Mouse (Mus musculus) E14TG2a.4 (cell line): ENCODE measurements around the gene Nfib.

Experiments used
- H3K27me3 ChIP-seq: 2 replicates; pipeline ENCODE4 v1.6.1; 2014; ENCODE audit warnings: low read length, control low read depth; ENCODE audit not compliant: insufficient read depth
- H3K36me3 ChIP-seq: 2 replicates; pipeline ENCODE4 v1.6.1; 2014; ENCODE audit warnings: low read length, control low read depth; ENCODE audit not compliant: insufficient read depth
- H3K4me1 ChIP-seq: replicated peaks from 2 replicates; pipeline ENCODE4 v1.6.1; 2014; ENCODE audit warnings: low read depth, low read length, control low read depth
- H3K4me3 ChIP-seq: replicated peaks from 2 replicates; pipeline ENCODE4 v1.5.1; 2014; ENCODE audit warnings: mild to moderate bottlenecking, low read length
- H3K9me3 ChIP-seq: 2 replicates; pipeline ENCODE4 v1.6.1; 2014; ENCODE audit warnings: low read length, control low read depth
- CTCF ChIP-seq: conservative IDR thresholded peaks from 2 replicates; pipeline ENCODE4 v1.5.1; 2014; ENCODE audit warnings: low read length
- NANOG ChIP-seq: IDR thresholded peaks from 2 replicates; pipeline ENCODE4 v1.6.1; 2014; ENCODE audit warnings: borderline replicate concordance, low read length, mixed read lengths
- POU5F1 ChIP-seq: IDR thresholded peaks from 2 replicates; pipeline ENCODE4 v1.6.1; 2014; ENCODE audit warnings: low read length, borderline replicate concordance

Gene Nfib

GRCm38 (mm10) chr4:82502611-82503010 lies 202.9 kb downstream of the Nfib start:
- Histone ChIP-seq H3K4me3 (no peak overlapping the region), H3K36me3 (peaks cover 10% of the 10 kb centered on the region), H3K27me3 (no peaks in the 10 kb centered on the region), H3K9me3 (no peaks in the 10 kb centered on the region), H3K4me1 (peaks cover 45% of the 10 kb centered on the region)
- no peak for TF ChIP-seq POU5F1
- TF ChIP-seq NANOG: no peak
- no peak for TF ChIP-seq CTCF

- H3K27me3 ChIP-seq: no peaks in the 10 kb centered on the region
- H3K4me1 ChIP-seq: peaks cover 40% of the 10 kb centered on the region
- no peaks in the 10 kb centered on the region for H3K9me3 ChIP-seq
- H3K36me3 ChIP-seq: peaks cover 16% of the 10 kb centered on the region
- H3K4me3 ChIP-seq: no peak overlapping the region
- no peak for TF ChIP-seq NANOG
- no peak for TF ChIP-seq CTCF
- TF ChIP-seq POU5F1: no peak
Measured at GRCm38 (mm10) chr4:82502012-82502411, 203.5 kb downstream of the Nfib start.

GRCm38 (mm10) chr4:82500578-82501098 lies 204.9 kb downstream of the Nfib start:
- no peak for TF ChIP-seq POU5F1
- TF ChIP-seq NANOG: no peak
- TF ChIP-seq CTCF: no peak
- no peaks in the 10 kb centered on the region for H3K9me3 ChIP-seq
- H3K4me1 ChIP-seq: peaks cover 40% of the 10 kb centered on the region
- H3K4me3 ChIP-seq: no peak overlapping the region
- H3K36me3 ChIP-seq: peaks cover 25% of the 10 kb centered on the region
- H3K27me3 ChIP-seq: no peaks in the 10 kb centered on the region

- peaks cover 28% of the 10 kb centered on the region for H3K36me3 ChIP-seq
- H3K27me3 ChIP-seq: no peaks in the 10 kb centered on the region
- H3K9me3 ChIP-seq: no peaks in the 10 kb centered on the region
- no peak overlapping the region for H3K4me3 ChIP-seq
- peaks cover 40% of the 10 kb centered on the region for H3K4me1 ChIP-seq
- no peak for TF ChIP-seq CTCF
- TF ChIP-seq NANOG: no peak
- no peak for TF ChIP-seq POU5F1
Measured at GRCm38 (mm10) chr4:82499725-82500577, 205.6 kb downstream of the Nfib start.

GRCm38 (mm10) chr4:82499238-82499637 lies 206.3 kb downstream of the Nfib start:
- Histone ChIP-seq H3K4me1 (peaks cover 40% of the 10 kb centered on the region), H3K9me3 (no peaks in the 10 kb centered on the region), H3K4me3 (no peak overlapping the region), H3K36me3 (peaks cover 28% of the 10 kb centered on the region), H3K27me3 (no peaks in the 10 kb centered on the region)
- TF ChIP-seq CTCF (no peak), NANOG (no peak), POU5F1 (no peak)

GRCm38 (mm10) chr4:82497671-82498631 lies 207.6 kb downstream of the Nfib start:
- no peaks in the 10 kb centered on the region for H3K27me3 ChIP-seq
- no peaks in the 10 kb centered on the region for H3K9me3 ChIP-seq
- TF ChIP-seq CTCF: no peak
- no peak for TF ChIP-seq NANOG
- no peak for TF ChIP-seq POU5F1
- peak overlapping the region; percentile 45 for H3K4me3 ChIP-seq
- H3K4me1 ChIP-seq: peaks cover 43% of the 10 kb centered on the region
- H3K36me3 ChIP-seq: peaks cover 33% of the 10 kb centered on the region

- Histone ChIP-seq H3K27me3 (no peaks in the 10 kb centered on the region), H3K9me3 (no peaks in the 10 kb centered on the region), H3K4me1 (peaks cover 42% of the 10 kb centered on the region), H3K36me3 (peaks cover 41% of the 10 kb centered on the region), H3K4me3 (no peak overlapping the region)
- TF ChIP-seq POU5F1 (no peak), NANOG (no peak), CTCF (no peak)
Measured at GRCm38 (mm10) chr4:82497141-82497566, 208.4 kb downstream of the Nfib start.

- no peaks in the 10 kb centered on the region for H3K9me3 ChIP-seq
- no peak overlapping the region for H3K4me3 ChIP-seq
- no peak for TF ChIP-seq POU5F1
- peaks cover 47% of the 10 kb centered on the region for H3K36me3 ChIP-seq
- H3K4me1 ChIP-seq: peaks cover 41% of the 10 kb centered on the region
- H3K27me3 ChIP-seq: no peaks in the 10 kb centered on the region
Measured at GRCm38 (mm10) chr4:82496383-82496782, 209.2 kb downstream of the Nfib start.
